Mouse (Mus musculus): Measurements from ENCODE around the gene B3galnt2. TPM values are rescaled to one million over a fixed set of nuclear protein-coding genes. Genes with fewer than 3 reads are reported as not detected.

Gene B3galnt2
- total RNA-seq, 2 experiments from 2014 or later: 19.8 to 22.2 TPM

Other genes with a start within 250 kb of the B3galnt2 start
- gene Gng4, start 170.4 kb upstream of the B3galnt2 start, total RNA-seq (2021): 10 to 100 TPM; 10.7 to 13.7 TPM
- 10 to 100 TPM; 38.3 to 41.4 TPM for gene Tbce, start 85.2 kb downstream of the B3galnt2 start, total RNA-seq (2021)
- 10 to 100 TPM; 24.8 to 39.1 TPM for gene Arid4b, start 108.8 kb downstream of the B3galnt2 start, total RNA-seq (2021)
- 10 to 100 TPM; 38.3 to 41.0 TPM for gene Ggps1, start 109.0 kb downstream of the B3galnt2 start, total RNA-seq (2021)